Mouse (Mus musculus) midbrain, postnatal 0 days (tissue): ENCODE measurements at regions not wholly inside any gene's neighbourhood (a gene's known extent, or its start where the extent isn't known, plus 50 kb on each side); places are given as distances from the start of the nearest gene placed in this dataset.

Experiments used
- ATAC-seq: fragments of 200-750 bp; cut with Nextera tagmentation; 2 replicates; pipeline ENCODE4 v1.8.0; 2017; ENCODE audit warnings: moderate number of reproducible peaks, mild to moderate bottlenecking, moderate TSS enrichment, moderate library complexity; ENCODE audit not compliant: low FRiP score
- DNase-seq: peaks from one replicate; pipeline ENCODE4 v3.0.0-alpha.2; 2015; ENCODE audit warnings: low spot score
- H3K27ac ChIP-seq: fragments of 300-500 bp; sonication (generic); 2 replicates; pipeline ENCODE4 v1.5.1; 2014; ENCODE audit warnings: low read depth, mild to moderate bottlenecking, low read length, mixed read lengths
- H3K27me3 ChIP-seq: fragments of 300-500 bp; sonication (generic); 2 replicates; pipeline ENCODE4 v1.6.1; 2014; ENCODE audit warnings: low read length, control low read depth, mixed read lengths; ENCODE audit not compliant: insufficient read depth
- H3K36me3 ChIP-seq: fragments of 300-500 bp; sonication (generic); 2 replicates; pipeline ENCODE4 v1.6.1; 2014; ENCODE audit warnings: low read length, control low read depth, mixed read lengths; ENCODE audit not compliant: insufficient read depth
- H3K4me1 ChIP-seq: fragments of 300-500 bp; sonication (generic); 2 replicates; pipeline ENCODE4 v1.6.1; 2014; ENCODE audit warnings: mild to moderate bottlenecking, control low read depth, antibody characterized with exemption, low read length, mixed read lengths; ENCODE audit not compliant: insufficient read depth
- H3K4me2 ChIP-seq: fragments of 300-500 bp; sonication (generic); 2 replicates; pipeline ENCODE4 v1.6.1; 2014; ENCODE audit warnings: low read depth, mild to moderate bottlenecking, low read length, mixed read lengths; ENCODE audit not compliant: poor library complexity, severe bottlenecking
- H3K4me3 ChIP-seq: fragments of 300-500 bp; sonication (generic); 2 replicates; pipeline ENCODE4 v1.5.1; 2014; ENCODE audit warnings: low read depth, mild to moderate bottlenecking, low read length, moderate library complexity
- H3K9ac ChIP-seq: fragments of 300-500 bp; sonication (generic); replicated peaks from 2 replicates; pipeline ENCODE4 v1.6.1; 2014; ENCODE audit warnings: mild to moderate bottlenecking, low read length, moderate library complexity, mixed read lengths; ENCODE audit not compliant: poor library complexity, severe bottlenecking
- H3K9me3 ChIP-seq: fragments of 300-500 bp; sonication (generic); 2 replicates; pipeline ENCODE4 v1.6.1; 2016; ENCODE audit warnings: low read length, control low read depth
- CTCF ChIP-seq: IDR thresholded peaks from 2 replicates; pipeline ENCODE4 v1.5.1; 2016; ENCODE audit warnings: antibody characterized with exemption, mild to moderate bottlenecking
- WGBS: fragments of 180-500 bp; shearing (Covaris S2); extraction: QIAGEN DNeasy Blood & Tissue Kit; methylation state at CpG from one replicate; pipeline ENCODE4 v1.1.7; 2014; 5-methylcytosine and 5-hydroxymethylcytosine counted together

DNA sequence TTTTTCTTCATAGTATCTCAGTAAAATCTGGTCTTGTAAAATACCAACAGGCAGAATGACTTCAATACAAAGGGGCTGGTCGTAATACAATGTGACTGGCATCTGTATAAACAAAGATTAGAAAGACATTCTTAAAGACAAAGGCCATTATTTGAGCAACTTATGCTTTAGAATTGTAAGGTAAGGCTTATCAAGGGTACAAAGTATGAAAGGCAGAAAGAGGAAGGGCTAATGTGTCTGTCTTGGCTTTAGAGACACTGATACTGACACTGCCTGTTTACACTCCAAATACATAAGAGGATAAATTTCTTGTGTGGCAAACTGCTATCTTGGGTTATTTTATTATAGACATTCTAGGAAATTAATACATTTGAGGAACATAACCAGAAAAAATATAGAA, 1310.8 kb downstream of the Slitrk1 start:
- Histone ChIP-seq H3K27me3 (no peaks in the 10 kb centered on the region), H3K36me3 (no peaks in the 10 kb centered on the region), H3K9me3 (no peaks in the 10 kb centered on the region), H3K4me3 (no peak overlapping the region), H3K4me1 (no peaks in the 10 kb centered on the region), H3K27ac (no peak overlapping the region), H3K9ac (no peak overlapping the region), H3K4me2 (no peak overlapping the region)
- DNase-seq: no peak
- WGBS: 85% methylated on average over 1 of the region's 1 CpGs
- no peak for ATAC-seq
- no peak for TF ChIP-seq CTCF

DNA sequence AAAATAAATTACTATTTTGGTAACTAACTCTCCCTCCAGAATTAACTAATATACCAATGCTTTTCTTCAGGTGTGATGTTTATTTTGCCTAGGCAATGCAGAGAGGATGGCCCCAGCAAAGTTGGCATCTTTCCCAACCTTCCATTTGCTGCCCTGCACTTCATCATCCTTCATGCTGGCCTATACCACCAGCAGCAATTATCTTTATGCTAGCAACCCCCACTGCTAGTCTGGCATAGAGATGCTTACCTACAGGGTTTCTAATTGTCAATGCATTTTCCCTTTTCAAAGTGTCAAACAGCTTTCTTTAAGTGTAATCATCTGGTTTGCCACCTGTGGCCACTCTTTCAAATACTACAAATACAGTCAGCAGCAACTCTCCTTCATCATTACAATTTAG, 1327.2 kb downstream of the Slitrk1 start:
- TF ChIP-seq CTCF: no peak
- Histone ChIP-seq H3K4me2 (no peak overlapping the region), H3K4me3 (no peak overlapping the region), H3K4me1 (no peaks in the 10 kb centered on the region), H3K27ac (no peak overlapping the region), H3K27me3 (no peaks in the 10 kb centered on the region), H3K36me3 (no peaks in the 10 kb centered on the region), H3K9ac (no peak overlapping the region), H3K9me3 (no peaks in the 10 kb centered on the region)
- ATAC-seq: no peak; the same call in 1 of the 2 replicates
- peak; percentile 56 for DNase-seq

DNA sequence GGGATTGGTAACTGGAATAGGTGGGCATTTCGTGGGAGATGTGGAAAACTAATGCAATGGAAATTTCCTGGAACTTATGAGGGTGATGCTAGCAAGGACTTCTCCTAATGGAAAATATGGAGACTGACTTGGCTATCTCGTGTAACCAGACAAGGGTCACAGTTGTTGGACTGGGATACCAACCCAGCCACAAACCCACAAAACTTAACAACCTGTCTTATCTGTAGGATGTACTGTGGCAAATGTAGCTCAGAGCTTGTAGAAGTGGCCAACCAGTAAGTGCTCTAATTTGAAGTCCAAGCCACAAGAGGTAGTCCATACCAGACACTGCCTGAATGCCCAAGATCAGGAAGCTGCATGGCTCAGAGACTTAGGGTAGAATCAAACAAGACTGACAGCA, 1329.7 kb downstream of the Slitrk1 start:
- no peak overlapping the region for H3K4me3 ChIP-seq
- no peaks in the 10 kb centered on the region for H3K36me3 ChIP-seq
- no peak overlapping the region for H3K9ac ChIP-seq
- no peak overlapping the region for H3K27ac ChIP-seq
- no peaks in the 10 kb centered on the region for H3K4me1 ChIP-seq
- H3K9me3 ChIP-seq: no peaks in the 10 kb centered on the region
- DNase-seq (no peak), ATAC-seq (no peak)
- H3K4me2 ChIP-seq: no peak overlapping the region
- 71% methylated on average over 2 of the region's 2 CpGs for WGBS
- no peaks in the 10 kb centered on the region for H3K27me3 ChIP-seq
- no peak for TF ChIP-seq CTCF

DNA sequence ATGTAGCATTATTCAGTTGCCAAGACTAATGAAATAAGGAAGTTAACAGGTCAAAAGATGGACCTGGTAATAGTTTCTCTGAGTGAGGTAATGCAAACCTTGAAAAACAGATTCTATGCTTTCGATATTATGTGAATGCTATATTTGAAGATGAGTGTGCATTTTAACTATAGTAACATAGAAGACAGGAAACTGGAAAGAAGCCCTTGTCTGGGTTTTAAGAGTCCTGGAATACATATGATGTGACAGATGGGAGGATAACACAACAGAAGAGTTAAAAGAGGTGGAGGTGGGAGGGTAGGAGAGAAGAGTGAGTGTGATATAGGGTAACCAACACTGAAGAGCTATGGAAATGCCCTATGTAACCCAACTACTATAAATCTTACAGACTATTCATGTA, 1343.3 kb downstream of the Slitrk1 start:
- Histone ChIP-seq H3K36me3 (no peaks in the 10 kb centered on the region), H3K9ac (no peak overlapping the region), H3K4me2 (no peak overlapping the region), H3K27me3 (no peaks in the 10 kb centered on the region), H3K9me3 (no peaks in the 10 kb centered on the region), H3K4me3 (no peak overlapping the region), H3K4me1 (no peaks in the 10 kb centered on the region), H3K27ac (no peak overlapping the region)
- no peak for DNase-seq
- 96% methylated on average over 1 of the region's 1 CpGs for WGBS
- no peak for TF ChIP-seq CTCF
- ATAC-seq: no peak

DNA sequence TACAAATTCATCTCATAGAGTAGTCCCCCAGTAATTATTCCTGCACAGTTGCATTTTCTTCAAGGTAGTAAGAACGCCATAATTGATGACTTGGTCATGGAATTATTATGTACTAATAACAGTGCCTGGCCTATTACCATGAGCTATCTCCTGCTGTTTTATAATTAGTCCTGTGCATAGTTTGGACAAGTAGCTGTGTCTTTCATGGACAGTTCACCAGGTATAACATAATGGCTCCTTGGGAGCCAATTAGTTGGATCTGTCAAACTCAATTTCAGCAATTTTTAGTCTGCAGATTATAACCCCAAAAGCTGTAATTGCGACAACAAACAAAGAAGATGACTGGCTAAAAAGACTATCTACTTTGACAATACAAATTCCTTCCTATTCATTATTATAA, 1345.5 kb downstream of the Slitrk1 start:
- Histone ChIP-seq H3K9ac (no peak overlapping the region), H3K4me2 (no peak overlapping the region), H3K9me3 (no peaks in the 10 kb centered on the region), H3K27ac (no peak overlapping the region), H3K4me1 (no peaks in the 10 kb centered on the region), H3K27me3 (no peaks in the 10 kb centered on the region), H3K36me3 (no peaks in the 10 kb centered on the region), H3K4me3 (no peak overlapping the region)
- peak; percentile 33 for DNase-seq
- no peak for TF ChIP-seq CTCF
- ATAC-seq: no peak
- WGBS: 63% methylated on average over 2 of the region's 2 CpGs
